Mouse (Mus musculus): ENCODE measurements around the gene Recql5.
"Not testable (repeated sequence)": the region's sequence is repeated elsewhere in the genome, so short reads cannot be mapped to it uniquely, and the experiment has no call there.

Recql5 gene

GRCm38 (mm10) chr11:115863895-115864294 lies 69.4 kb downstream of the Recql5 start:
- no peak for DNase-seq (ENCODE audit: low spot score)

- DNase-seq (ENCODE audit: low spot score) = peak; percentile 35
Measured at GRCm38 (mm10) chr11:115859143-115859945, 73.9 kb downstream of the Recql5 start.

GRCm38 (mm10) chr11:115858354-115858753 lies 74.9 kb downstream of the Recql5 start, which contains the start of gene Myo15b:
Gene Myo15b, plus strand, starts transcription at chr11:115858406.
- DNase-seq (ENCODE audit: low spot score) = no peak

GRCm38 (mm10) chr11:115857936-115858335 lies 75.3 kb downstream of the Recql5 start:
- no peak for DNase-seq (ENCODE audit: low spot score)

- not testable (repeated sequence) for DNase-seq (ENCODE audit: low spot score)
Measured at GRCm38 (mm10) chr11:115857146-115857545, 76.1 kb downstream of the Recql5 start.

GRCm38 (mm10) chr11:115854674-115855073 lies 78.6 kb downstream of the Recql5 start:
- DNase-seq (ENCODE audit: low spot score) = no peak

GRCm38 (mm10) chr11:115845819-115846218 lies 87.5 kb downstream of the Recql5 start:
- no peak for DNase-seq (ENCODE audit: low spot score)

GRCm38 (mm10) chr11:115844240-115844639 lies 89.0 kb downstream of the Recql5 start:
- DNase-seq (ENCODE audit: low spot score) = no peak

- no peak for DNase-seq (ENCODE audit: low spot score)
Measured at GRCm38 (mm10) chr11:115843891-115844239, 89.4 kb downstream of the Recql5 start.

GRCm38 (mm10) chr11:115843141-115843890 lies 90.0 kb downstream of the Recql5 start:
- DNase-seq (ENCODE audit: low spot score) = no peak

Measured in left cerebral cortex, adult 11 months (tissue).